8 mouse cellular contexts compared by ENCODE assay signal in the genomic region with DNA sequence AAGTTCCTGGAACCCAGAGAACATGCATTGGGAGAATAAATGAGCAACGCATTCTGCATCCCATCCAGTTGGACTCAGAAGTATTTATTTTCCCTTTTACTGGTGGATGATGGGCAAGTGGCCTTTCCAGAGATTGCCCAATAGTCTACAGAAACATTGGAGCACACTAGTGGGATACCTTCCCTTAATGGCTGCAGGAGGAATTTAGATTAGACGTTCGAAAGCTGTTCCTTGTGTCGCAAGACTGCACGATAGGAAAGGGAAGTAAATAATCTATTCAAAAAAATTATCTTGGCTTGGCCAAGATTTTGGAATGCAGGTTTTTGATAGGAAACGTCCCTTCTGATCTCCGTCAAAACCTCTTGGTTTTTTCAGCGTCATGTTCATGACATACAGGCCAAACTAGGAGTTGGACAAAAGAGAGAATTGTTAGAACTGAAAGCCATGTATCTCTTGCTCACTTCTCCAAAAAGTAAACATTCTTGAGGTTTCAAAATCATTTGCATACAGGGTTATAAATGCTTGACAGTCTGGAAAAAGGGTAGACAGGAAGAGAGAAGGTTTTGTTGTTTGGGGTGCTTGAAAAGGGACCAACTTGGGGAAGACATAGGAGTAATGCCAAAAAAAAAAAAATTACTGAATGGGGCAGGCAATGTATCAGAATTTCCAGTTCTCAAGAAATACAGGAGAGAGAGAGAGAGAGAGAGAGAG. TPM values are rescaled to one million over a fixed set of nuclear protein-coding genes. Genes with fewer than 3 reads are reported as not detected.
A peak's percentile ranks its signal among the peaks of the same experiment; 100 is the strongest.
DNase-seq lines count a peak whose midpoint lies in the region; ATAC-seq and TF ChIP-seq lines count a peak whose summit lies in the region.

No protein-coding gene starts in this region.

- ATAC-seq in megakaryocyte, adult 5-6 weeks (ENCODE audit: poor library complexity, severe bottlenecking) = no peak
- ATAC-seq in liver, embryonic 12.5 days = no peak

- H3K9ac ChIP-seq in liver, embryonic 12.5 days = peak overlapping the region; percentile 76

- H3K4me1 ChIP-seq in megakaryocyte, embryonic 14.5 days = peaks cover 45% of the 10 kb centered on the region
- peaks cover 26% of the 10 kb centered on the region for H3K4me1 ChIP-seq in heart, embryonic 10.5 days
- peaks cover 58% of the 10 kb centered on the region for H3K4me1 ChIP-seq in liver, embryonic 12.5 days
- H3K4me1 ChIP-seq in olfactory bulb, adult 2 months (ENCODE audit: control insufficient read depth, insufficient read depth, low read length) = no peaks in the 10 kb centered on the region

- DNase-seq in heart, embryonic 10.5 days (ENCODE audit: low spot score) = no peak
- DNase-seq in layer of hippocampus, adult 8-10 months (ENCODE audit: low spot score in 2 of 2) = no peak
- no peak for DNase-seq in cerebellum, postnatal 14 days
- no peak for DNase-seq in gastrocnemius, postnatal 36 days

- H3K4me2 ChIP-seq in liver, embryonic 12.5 days = peak overlapping the region; percentile 97

- peak overlapping the region; percentile 97 for H3K27ac ChIP-seq in heart, embryonic 10.5 days
- H3K27ac ChIP-seq in liver, embryonic 12.5 days = peak overlapping the region; percentile 98
- H3K27ac ChIP-seq in olfactory bulb, adult 2 months (ENCODE audit: insufficient read depth, low read depth, low read length) = peak overlapping the region; percentile 98

- intact Hi-C loops in gastrocnemius, postnatal 36 days (cut with DNase I) = loop anchor here (5.0 to 10.0 kb wide), 4 partner anchors 199 to 1166 kb away; no protein-coding TSS in a partner anchor

- no peaks in the 10 kb centered on the region for H3K9me3 ChIP-seq in megakaryocyte, embryonic 14.5 days
- no peaks in the 10 kb centered on the region for H3K9me3 ChIP-seq in heart, embryonic 10.5 days
- no peaks in the 10 kb centered on the region for H3K9me3 ChIP-seq in liver, embryonic 12.5 days (replicated peaks)

- 62% methylated on average over 8 of the region's 8 CpGs for WGBS in heart, embryonic 10.5 days
- 34% methylated on average over 8 of the region's 8 CpGs for WGBS in liver, embryonic 12.5 days (ENCODE audit: insufficient replicate concordance)
- 85% methylated on average over 8 of the region's 8 CpGs for WGBS in olfactory bulb, adult 2 months

- no peak for TF ChIP-seq POLR2A in olfactory bulb, adult 2 months (IDR thresholded peaks at IDR 0.05; ENCODE audit: insufficient read depth, low read depth, low read length)

- peak overlapping the region; percentile 93 for H3K4me3 ChIP-seq in megakaryocyte, embryonic 14.5 days (replicated peaks)
- H3K4me3 ChIP-seq in heart, embryonic 10.5 days = peak overlapping the region; percentile 93
- peak overlapping the region; percentile 91 for H3K4me3 ChIP-seq in liver, embryonic 12.5 days
- no peak overlapping the region for H3K4me3 ChIP-seq in olfactory bulb, adult 2 months (ENCODE audit: insufficient read depth, low read depth, low read length)

- no peak for TF ChIP-seq CTCF in olfactory bulb, adult 2 months (IDR thresholded peaks at IDR 0.05; ENCODE audit: insufficient read depth, low read depth, low read length)

- H3K27me3 ChIP-seq in megakaryocyte, embryonic 14.5 days (replicated peaks) = no peaks in the 10 kb centered on the region
- H3K27me3 ChIP-seq in heart, embryonic 10.5 days (ENCODE audit: insufficient read depth, poor library complexity, severe bottlenecking) = no peaks in the 10 kb centered on the region
- no peaks in the 10 kb centered on the region for H3K27me3 ChIP-seq in liver, embryonic 12.5 days (replicated peaks)

- peaks cover 24% of the 10 kb centered on the region for H3K36me3 ChIP-seq in megakaryocyte, embryonic 14.5 days (replicated peaks; ENCODE audit: low read length)
- no peaks in the 10 kb centered on the region; the same call in 1 of the 2 replicates for H3K36me3 ChIP-seq in heart, embryonic 10.5 days
- H3K36me3 ChIP-seq in liver, embryonic 12.5 days = peaks cover 17% of the 10 kb centered on the region; the same call in 1 of the 2 replicates

RNA-seq across cellular contexts. Expression of a gene that starts 2.0 kb away (rescaled TPM):
- 476 and 713 TPM in 2 replicates for polyA plus RNA-seq in megakaryocyte, embryonic 14.5 days (2012; ENCODE audit: insufficient read depth, low replicate concordance)
- 133 and 151 TPM in 2 replicates for total RNA-seq in megakaryocyte, adult 5-6 weeks (2015)
- total RNA-seq in megakaryocyte, adult 5-6 weeks (2017) = 55.1 and 85.7 TPM in 2 replicates
- 40.4 and 60.1 TPM in 2 replicates for polyA plus RNA-seq in heart, embryonic 10.5 days (2016; fragmentation: Nextera tagmentation; extraction: Ambion mirVana)
- polyA plus RNA-seq in liver, embryonic 12.5 days (2016; fragmentation: Nextera tagmentation; extraction: Ambion mirVana) = 35.3 and 36.7 TPM in 2 replicates
- not detected in 2 replicates for polyA plus RNA-seq in olfactory bulb, adult 2 months (2012; ENCODE audit: insufficient read depth, insufficient read length, low replicate concordance, missing spikeins)
- 10 to 100 TPM; 27.9 to 31.6 (median 29.2) TPM for total RNA-seq in layer of hippocampus, adult 8-10 months (2022)
- 10 to 100 TPM; 45.9 to 51.3 TPM for total RNA-seq in gastrocnemius, postnatal 36 days (2021)
